Mouse (Mus musculus) T-helper 1 cell (primary cell): ENCODE results near the gene Rhebl1.

Experiments
- in situ Hi-C: fragments of 300-600 bp; cut with MboI, MseI; formaldehyde crosslinking; loops from one replicate; pipeline ENCODE4 v1.15.1; 2025; ENCODE audit warnings: high pct_unique_total_duplicates

Rhebl1 gene

DNA sequence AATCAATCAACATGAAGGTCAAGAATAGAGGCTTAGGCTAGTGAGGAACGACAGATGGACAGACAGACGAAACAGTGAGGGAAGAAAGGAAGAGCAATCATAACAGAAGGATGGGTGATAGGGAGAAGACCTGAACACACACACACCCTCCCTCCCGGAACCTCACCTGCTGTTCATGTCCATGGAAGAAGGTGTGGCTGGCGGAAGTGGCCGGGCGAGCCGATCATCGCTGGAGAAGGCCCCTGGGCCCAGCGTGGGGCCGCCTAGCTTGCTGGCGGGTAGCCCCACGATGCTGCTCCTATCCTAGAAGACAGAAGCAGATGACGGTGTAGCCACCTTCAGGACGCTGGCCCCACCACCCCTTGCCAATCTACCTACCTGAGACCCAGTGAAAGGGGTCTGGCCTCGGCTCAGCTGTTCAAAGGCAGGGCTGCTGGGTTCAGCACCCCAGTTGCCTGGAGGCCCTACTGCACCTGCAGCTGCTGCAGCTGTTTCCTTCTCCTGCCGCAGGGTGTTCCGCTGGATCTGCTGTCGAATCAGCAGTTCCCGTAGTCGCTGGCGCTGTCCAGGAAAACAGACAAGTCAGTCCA lies 43.0 kb downstream of the Rhebl1 start:
- in situ Hi-C loops: loop anchor here (5.0 kb wide), 1 partner anchor 99 kb away; no protein-coding TSS in a partner anchor

DNA sequence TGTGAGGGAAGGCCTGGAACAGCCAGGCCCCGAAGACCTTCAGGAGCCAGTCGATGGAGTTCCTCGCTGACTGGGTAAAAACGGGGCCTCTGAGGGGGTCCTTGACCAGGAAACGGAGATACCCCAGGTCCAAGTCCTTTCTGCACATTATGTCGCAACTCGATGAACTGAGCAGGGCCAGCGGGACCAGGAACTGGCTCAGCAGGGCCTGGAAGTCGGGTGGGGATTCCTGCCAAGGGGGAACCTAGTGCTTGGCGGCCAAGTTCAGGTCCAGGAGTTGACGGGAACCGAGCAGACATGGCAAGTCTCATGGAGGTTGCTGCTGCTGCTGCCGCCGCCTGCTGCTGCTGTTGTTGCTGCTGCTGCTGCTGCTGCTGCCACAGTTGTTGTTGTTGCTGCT lies 43.7 kb downstream of the Rhebl1 start:
- in situ Hi-C loops: loop anchor here (5.0 kb wide), 1 partner anchor 98 kb away; no protein-coding TSS in a partner anchor

DNA sequence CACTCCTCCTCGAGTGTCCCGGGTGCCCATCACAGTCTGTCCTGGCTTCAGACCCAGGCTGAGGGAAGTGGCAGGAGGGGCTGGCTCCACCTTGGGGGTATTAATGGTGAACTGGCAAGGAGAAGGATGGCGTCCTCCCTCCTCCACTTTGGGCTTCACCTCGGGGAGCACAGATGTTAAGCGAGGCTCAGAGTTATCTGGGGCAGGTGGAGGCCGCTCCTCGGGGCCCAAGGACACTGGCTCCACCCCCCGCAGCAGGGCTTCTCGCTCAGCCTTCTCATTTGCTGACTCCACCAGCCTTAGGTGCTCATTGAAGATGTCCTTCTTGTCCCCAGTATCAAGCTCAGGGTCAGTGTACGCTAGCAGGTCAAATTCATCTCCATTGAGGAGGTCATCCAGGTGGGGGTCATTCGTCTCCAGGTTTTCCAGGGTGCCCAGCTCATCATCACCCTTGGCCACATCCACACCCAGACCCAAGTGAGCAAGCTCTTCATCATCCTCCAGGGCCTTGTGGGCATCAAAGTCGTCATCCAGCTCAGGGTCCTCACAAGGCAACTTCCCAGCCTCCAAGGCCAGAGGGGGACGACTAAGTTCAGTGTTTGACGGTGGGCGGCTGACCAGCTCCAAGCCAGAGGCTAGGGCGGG lies 44.3 kb downstream of the Rhebl1 start:
- in situ Hi-C loops: loop anchor here (5.0 kb wide), 1 partner anchor 98 kb away; no protein-coding TSS in a partner anchor

DNA sequence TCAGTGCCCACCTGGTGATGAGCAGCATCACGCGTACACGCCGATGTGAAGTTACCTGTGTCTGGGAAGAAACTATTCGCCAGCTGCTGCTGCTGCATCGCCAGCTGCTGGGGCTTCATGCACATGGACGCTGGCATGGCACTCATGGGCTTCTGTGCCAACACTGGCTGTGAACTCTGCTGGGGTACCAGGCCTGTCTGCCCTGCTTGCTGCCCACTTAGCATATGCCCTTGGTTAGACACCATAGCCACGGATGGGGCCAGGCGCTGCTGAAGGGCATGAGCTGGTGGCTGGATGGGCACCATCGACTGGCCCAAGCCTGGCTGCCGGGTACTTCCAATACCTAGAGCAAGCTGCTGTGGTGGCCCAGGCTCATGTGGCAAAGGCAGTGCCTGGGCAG lies 45.2 kb downstream of the Rhebl1 start:
- in situ Hi-C loops: no loop called here

DNA sequence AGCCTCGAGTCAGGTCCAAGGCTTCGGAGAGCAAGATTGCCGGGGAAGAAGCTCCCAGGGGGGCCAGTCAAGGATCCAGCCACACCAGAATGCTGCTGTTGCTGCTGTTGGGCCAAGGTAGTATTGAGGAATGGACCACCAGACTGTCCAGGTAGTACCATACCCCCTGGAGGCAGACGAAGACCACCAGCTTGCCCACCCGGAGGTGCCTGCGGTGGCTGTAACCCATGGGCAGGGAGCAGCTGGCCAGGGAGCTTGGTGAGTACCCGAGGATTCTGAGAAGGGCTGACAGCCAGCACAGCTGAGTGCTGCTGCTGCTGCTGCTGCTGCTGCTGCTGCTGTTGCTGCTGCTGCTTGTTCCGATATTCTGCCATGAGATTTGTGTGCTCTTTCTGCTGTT lies 48.2 kb downstream of the Rhebl1 start:
- in situ Hi-C loops: no loop called here

DNA sequence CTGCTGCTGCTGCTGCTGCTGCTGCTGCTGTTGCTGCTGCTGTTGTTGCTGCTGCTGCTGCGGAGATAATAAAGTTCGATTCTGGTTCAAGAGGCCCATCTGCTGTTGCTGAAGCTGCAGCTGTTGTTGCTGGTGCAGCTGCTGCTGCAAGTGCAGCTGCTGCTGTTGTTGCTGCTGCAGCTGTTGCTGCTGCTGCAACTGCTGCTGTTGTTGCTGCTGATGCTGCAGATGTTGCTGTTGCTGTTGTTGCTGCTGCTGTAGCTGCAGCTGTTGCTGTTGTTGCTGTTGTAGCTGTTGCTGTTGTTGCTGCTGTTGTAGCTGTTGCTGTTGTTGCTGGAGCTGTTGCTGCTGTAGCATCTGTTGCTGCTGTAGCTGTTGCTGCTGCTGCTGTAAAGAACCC lies 49.2 kb downstream of the Rhebl1 start:
- in situ Hi-C loops: no loop called here

DNA sequence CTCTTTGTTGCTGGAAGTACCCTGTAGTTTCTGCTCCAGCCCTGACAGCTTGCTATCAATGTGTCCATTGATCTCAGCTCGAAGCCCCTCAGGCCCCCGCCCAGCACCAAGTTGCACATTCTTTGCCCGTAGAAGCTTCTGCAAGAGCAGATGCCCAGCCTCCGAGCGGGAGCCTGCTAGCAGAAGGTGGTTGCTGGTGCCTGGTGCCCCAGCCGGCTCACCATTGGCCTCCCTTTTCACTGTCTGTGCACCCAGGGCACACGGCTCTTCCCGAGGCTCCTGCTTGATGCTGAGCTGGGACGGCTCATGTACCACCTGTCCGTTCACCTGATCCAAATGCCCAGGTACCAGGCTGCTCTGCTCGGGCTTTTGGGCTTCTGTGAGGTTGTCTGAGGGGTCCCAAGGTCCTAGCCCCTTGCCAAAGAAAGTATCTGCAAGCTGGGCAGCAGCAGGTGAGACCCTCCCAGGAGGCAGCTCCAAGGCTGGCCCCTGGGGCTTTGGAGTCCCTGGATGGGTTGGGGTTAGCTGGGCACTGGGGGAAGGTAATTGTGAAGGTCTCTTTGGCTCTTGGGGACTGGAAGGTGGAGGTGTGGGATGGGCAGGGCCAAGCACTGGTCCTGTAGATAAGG lies 50.6 kb downstream of the Rhebl1 start:
- in situ Hi-C loops: no loop called here

DNA sequence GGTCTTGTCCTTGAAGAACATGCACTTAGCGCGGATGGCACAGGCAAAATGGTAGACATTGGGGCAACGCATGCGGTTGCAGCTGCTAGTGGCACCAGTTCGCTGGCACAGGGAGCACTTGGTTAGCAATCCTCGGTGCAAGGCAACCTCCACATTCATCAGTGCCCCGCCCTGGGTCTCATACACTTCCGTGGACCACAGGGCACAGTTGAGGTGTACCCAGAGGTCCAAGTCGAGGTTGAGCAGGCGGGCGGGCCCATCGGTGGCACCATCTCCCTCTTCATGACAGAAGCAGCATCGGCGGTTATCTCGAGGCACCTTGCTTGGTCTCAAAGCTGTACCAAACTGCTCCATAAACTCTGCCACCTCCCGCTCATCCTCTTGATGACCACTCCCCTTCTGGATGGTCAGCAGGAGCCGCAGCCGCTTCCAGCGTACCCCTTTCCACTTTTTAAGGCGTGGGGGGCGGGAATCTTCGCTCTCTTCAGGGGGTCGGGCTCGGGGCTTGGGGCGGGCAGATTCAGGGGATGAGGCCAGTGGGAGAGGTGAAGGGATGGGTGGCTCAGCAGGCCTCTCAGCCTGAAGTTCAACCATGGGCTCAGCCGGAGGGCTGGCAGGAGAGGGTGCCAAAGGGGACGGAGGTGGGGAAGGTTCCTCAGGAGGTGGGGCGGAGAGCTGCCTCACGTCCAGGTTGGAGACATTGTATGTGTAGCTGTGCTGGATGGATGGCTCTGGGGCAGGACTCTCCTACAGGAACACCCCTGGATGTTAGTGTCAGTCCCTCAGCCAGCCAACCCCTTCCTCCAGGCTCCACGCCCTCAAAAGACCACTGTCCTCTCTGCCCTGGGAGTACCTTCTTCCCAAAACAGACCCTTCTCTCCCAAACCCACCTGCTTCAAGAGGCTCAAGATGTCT lies 54.4 kb downstream of the Rhebl1 start:
- in situ Hi-C loops: no loop called here

DNA sequence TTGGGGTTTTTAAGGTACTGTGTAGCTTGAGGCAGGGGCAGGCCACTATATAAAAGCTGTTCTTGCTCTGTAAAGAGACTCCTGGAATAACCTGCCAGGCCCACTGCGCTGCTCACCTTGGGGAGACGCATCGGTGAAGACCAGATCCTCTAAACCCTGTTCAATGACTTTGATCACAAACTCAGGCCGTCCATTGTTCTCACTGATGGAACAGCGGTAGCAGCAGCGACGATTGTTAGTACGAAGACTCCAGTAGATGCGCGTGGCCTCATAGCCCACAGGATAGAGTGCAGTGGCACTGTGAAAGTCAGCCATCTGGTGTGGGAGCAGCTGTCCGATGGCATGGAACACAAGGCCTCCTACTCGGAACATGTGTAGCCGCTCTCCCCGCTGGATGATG lies 55.2 kb downstream of the Rhebl1 start:
- in situ Hi-C loops: no loop called here

DNA sequence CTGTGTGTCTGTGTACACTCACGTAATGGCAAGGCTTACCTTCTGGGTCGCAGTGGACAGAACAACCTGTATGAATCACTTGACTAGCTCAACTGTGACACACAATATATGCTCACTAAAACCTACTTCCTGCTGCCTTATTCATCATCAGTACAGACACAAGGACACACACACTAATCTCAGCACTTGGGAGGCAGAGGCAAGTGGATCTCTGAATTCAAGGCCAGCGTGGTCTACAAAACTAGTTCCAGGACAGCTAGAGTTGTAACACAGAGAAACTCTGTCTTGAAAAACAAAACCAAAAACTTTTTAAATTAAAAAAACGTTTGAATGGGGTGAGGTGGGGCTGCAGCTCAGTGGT lies 56.6 kb downstream of the Rhebl1 start:
- in situ Hi-C loops: no loop called here

DNA sequence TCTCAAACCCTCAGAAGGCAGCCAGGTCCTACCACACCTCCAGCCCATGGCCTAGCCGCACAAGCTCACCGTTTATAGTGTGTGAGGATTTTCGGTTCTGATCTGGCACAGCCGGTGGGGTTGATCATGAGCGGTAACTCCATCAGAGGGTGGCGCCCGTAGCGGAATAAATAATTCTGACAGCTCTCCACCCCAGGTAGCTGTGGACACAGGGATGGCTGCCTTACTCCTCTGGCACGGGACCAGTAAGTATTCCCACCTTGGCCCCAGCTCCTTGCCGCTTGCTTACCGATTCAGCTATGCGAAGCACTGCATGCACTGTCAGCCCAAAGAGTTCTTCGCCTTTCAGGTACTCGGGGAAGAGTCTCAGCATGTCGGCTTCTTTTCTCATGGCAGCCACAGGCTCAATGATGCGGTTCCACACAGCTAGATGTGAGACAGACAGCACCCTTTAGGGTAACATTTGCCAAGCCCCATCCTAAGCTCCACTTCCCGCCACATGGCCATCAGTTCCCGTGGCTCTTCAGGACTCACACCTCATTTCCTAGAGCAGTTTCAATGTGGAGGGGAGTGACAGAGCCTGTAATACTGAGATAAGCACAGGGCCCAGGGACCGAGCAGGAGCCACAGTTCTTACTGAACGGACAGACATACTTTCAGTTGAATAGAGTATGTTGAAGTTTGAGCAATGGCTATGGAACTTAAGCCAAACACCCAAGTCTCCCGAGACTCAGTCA lies 57.2 kb downstream of the Rhebl1 start:
- in situ Hi-C loops: no loop called here

DNA sequence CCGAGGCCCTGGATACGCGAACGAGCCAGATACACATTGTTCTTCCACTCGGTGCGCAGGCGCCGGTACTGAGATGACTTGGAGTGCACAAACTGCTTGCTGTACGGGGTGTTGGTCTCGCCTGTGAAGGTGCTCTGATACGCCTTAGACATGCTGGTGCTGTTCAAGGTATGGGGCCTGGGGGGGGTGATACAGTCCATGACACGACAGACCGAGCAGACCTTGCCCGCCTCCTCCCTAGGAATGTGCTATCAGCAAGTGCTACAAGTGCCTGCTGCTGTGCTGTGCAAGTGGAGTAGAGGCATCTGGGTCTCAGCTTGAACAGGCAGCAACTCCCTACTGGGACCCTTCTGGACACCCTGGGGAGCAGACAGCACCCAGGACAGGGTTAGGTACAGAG lies 59.0 kb downstream of the Rhebl1 start:
- in situ Hi-C loops: no loop called here

DNA sequence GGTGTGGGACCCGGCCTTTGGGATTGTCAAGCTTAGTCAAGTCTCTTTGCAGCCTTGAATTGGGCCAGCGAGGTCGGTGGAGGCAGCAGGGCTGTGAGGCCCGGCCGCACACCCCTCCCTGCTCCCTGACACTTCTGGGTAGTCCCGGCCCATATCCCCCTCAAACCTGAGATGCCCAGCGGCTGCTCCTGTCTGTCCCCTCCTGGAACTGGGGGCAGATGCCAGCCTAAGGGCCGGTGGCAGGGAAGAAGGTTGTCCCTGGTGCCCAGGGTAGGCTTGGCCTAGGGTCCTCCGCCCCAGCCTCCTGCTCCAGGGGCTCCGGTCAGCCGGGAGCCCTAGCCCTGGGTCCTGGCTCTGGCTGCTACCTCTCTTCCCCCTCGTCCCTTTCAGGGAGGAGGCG lies 60.3 kb downstream of the Rhebl1 start:
- in situ Hi-C loops: loop anchor here (5.0 kb wide), 1 partner anchor 83 kb away; the partner anchor contains the start of gene Lmbr1l

DNA sequence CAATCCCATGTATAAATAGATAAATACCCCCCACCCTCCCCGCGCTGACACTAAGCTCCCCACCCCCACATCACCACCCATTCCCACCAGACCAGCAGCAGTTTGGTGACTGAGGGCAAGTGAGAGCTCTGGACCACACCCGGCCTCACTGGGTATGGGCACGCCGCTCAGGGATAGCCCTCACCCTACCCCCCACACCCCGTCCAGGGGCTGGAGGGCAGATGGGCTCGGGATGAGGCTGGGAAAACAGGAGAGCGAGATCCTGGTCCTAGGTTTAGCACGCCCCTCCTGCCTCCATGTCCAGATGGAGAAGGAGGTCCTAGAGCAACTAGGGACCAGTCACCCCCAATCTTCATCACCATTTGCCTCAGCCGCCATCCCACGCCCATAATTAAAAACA lies 61.1 kb downstream of the Rhebl1 start:
- in situ Hi-C loops: loop anchor here (5.0 kb wide), 1 partner anchor 84 kb away; the partner anchor contains the start of gene Lmbr1l

DNA sequence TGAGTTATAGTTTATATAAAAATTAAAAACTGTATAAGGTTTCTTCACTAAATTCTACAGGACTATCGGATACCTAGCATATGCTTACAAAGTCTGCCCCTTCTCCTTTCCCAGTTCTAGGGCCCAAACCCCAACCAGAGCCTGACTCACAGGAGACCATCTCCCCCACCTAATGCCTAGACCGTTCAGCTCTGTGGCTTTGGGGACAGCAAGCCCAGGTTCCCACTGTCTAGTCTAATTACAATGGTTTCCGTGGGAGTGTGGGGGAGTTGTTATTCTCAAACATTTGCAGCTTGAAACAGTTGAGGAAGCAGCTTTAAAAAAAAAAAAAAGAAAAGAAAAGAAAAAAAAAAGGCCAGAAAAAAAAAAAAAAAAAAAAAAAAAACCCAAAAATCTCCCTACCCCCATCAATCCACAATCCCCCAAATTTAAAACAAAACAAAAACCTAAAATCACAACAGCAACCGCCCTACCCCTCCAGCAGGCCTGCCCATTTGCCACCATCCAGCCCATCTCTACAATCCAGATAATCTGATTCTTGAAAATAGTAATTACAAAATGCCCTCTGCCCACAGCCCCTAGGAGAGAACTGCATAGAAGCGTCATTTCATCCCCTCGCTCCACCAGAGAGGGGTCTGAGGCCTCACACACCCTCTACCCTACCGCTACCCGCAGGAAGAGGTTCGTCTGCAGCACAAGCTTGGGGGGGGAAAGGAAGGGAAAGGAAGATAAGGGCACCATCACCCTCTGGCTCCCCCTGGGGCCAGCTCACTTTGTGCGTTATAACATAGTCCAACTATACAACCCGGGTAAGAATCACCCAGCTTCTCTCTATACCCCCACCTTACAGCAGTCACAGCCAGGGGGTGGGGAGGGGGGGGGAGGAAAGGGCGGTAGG lies 61.9 kb downstream of the Rhebl1 start:
- in situ Hi-C loops: loop anchor here (5.0 kb wide), 1 partner anchor 85 kb away; the partner anchor contains the start of gene Lmbr1l

DNA sequence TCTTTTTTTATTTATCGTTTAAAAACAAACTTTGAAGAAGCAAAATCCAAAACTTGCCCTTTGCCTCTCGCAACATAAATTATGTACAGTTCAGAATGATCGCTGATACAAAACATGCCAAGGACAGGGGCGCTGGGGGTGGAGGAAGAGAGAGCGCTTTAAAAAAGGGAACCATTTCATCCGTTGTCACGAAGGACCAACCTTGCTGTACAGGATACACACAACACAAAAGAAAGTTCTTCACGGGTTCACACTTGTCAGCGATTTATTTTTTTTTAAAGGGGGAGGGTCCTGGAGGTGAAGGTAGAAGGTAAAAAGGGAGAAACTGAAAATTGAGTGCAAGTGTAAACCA lies 62.7 kb downstream of the Rhebl1 start:
- in situ Hi-C loops: loop anchor here (5.0 kb wide), 1 partner anchor 86 kb away; the partner anchor contains the start of gene Lmbr1l

DNA sequence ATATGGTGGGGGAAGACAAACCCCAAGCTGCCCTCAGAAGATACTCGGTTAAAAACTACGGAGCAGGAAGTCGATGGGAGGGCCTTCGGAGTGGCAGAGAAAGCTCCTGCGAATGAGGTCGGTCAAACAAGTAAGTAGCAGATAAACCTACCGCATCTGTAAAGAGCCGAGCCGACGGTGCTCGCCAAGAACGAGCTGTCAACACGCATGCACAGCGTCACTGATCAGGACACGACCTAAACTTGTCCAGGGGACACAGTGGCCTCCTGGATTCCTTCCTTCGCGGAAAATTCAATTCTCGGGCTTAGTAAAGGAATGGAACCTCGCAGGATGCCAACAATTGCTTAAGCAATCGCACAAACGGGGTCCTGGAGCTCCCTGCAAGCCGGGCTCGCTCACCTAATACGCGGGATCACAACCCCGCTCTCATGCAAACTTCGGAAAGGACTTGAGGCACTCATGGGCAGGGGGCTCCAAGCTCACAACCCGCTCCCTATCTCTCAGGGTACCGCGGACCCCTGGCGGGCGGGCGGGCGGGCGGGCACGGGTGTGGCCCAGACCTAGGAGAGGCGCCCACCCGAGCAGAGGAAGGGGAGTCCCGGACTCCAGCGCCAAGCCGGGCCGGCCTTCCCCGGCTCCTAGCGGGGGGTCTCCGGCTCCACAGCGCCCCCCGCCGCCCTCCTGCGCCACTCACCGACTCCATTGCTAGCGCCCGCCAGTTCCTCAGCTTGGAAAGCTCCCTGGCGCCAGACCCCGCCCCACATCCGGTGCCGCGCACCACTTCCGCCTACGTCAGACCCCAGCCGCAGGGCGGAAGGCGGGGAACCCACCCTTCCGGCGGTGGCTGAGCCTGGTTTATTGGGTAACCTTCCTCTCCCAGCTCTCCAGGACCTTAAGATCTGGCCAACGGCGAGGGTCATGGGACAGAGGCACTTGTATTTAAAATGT lies 63.3 kb downstream of the Rhebl1 start, which contains the start of gene Prkag1:
Prkag1 (minus strand) TSS at position 786 of the 948 bp plus-strand sequence.
- in situ Hi-C loops: loop anchor here (5.0 kb wide), 1 partner anchor 86 kb away; the partner anchor contains the start of gene Lmbr1l
